Mouse (Mus musculus): ENCODE results near the gene LTO1.

- TF ChIP-seq CTCF (IDR thresholded peaks at IDR 0.05; ENCODE audit: low read depth) (no peak), EP300 (IDR thresholded peaks at IDR 0.05; ENCODE audit: low read depth) (no peak)
Observed at GRCm38 (mm10) chr7:144911121-144911520, 3.8 kb upstream of the LTO1 start.
